ENCODE assay signal across 8 mouse cellular contexts in genomic region chr12:84996083-84996496, GRCm38 (mm10). TPM values are rescaled to one million over a fixed set of nuclear protein-coding genes. Genes with fewer than 3 reads are reported as not detected.
DNase-seq lines count a peak whose midpoint lies in the region; ATAC-seq lines count a peak whose summit lies in the region.

Gene Ylpm1, plus strand, starts transcription at chr12:84996321.

- no peaks in the 10 kb centered on the region for H3K27me3 ChIP-seq in hindbrain, embryonic 15.5 days

- peak within 1 kb of the TSS; percentile 93 for H3K27ac ChIP-seq in hindbrain, embryonic 15.5 days (replicated peaks)

- under 1% methylated on average over 45 of the region's 45 CpGs for WGBS in hindbrain, embryonic 15.5 days

- DNase-seq in T-cell, adult 2 months (ENCODE audit: low spot score) = peak; percentile 98
- peak; percentile 97 to 98 for DNase-seq in cerebellum, postnatal 36 days
- DNase-seq in frontal cortex, postnatal 36 days (ENCODE audit: low spot score in 2 of 2) = peak; percentile 97 to 98
- peak; percentile 96 for DNase-seq in left cerebral cortex, adult 11 months (ENCODE audit: low spot score)
- DNase-seq in lung, postnatal 4 days = peak; percentile 98
- peak; percentile 98 for DNase-seq in retina, postnatal 7 days (ENCODE audit: low read depth, low spot score)
- DNase-seq in urinary bladder, adult 2 months (ENCODE audit: low spot score) = peak; percentile 92

- H3K9me3 ChIP-seq in hindbrain, embryonic 15.5 days = no peaks in the 10 kb centered on the region

- H3K4me2 ChIP-seq in hindbrain, embryonic 15.5 days = peak within 1 kb of the TSS; percentile 94

- H3K9ac ChIP-seq in hindbrain, embryonic 15.5 days = peak within 1 kb of the TSS; percentile 97

- H3K4me3 ChIP-seq in hindbrain, embryonic 15.5 days = peak within 1 kb of the TSS; percentile 98

- peaks cover 24% of the 10 kb centered on the region for H3K4me1 ChIP-seq in hindbrain, embryonic 15.5 days (replicated peaks)

- no peaks in the 10 kb centered on the region for H3K36me3 ChIP-seq in hindbrain, embryonic 15.5 days

- peak; percentile 97 for ATAC-seq in hindbrain, embryonic 15.5 days (ENCODE audit: low FRiP score, low read depth)

RNA-seq across cellular contexts. Expression of gene Ylpm1, which starts in this region (rescaled TPM):
- 29.2 and 32.2 TPM in 2 replicates for polyA plus RNA-seq in hindbrain, embryonic 15.5 days (2015; fragmentation: Nextera tagmentation; extraction: Ambion mirVana)
- polyA plus RNA-seq in urinary bladder, adult 2 months (2012; rRNA removed) = 26.9 and 31.9 TPM in 2 replicates

Comparison
In these comparisons a context has a peak if more than half of its experiments do, and no peak if none do; other contexts are left out.
1. Peak in every context shown above with its lines: DNase-seq, ATAC-seq, H3K4me3 ChIP-seq and H3K27ac ChIP-seq.